Mouse (Mus musculus): ENCODE measurements at regions not wholly inside any gene's neighbourhood (a gene's known extent, or its start where the extent isn't known, plus 50 kb on each side); places are given as distances from the start of the nearest gene placed in this dataset.

- no peak for DNase-seq
These were observed 128.3 kb upstream of the Eya4 start for GRCm38 (mm10) chr10:23478902-23479301.

DNA sequence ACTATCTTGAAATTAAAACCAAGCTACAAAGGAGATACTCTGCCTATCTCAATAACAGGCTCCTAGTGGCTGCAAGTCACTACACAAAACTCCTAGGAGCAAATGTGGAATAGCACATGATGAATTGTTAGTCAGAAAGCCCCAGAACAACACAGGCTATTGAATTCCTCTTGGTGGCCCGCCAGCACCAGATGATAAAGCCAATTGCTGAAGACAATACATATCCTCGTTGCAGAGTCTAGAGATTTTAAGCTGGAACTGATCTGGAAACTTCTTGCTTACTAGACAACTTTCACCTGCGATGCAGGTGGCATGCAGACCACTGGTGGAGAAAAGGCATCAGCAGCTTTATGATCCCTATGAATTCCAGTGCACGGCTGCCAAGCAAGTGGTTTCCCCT is 126.5 kb upstream of the Eya4 start:
- peak in 1 of 2 experiments; percentile 3 for DNase-seq

- peak; percentile 3 to 11 for DNase-seq
These were observed 100.4 kb upstream of the Eya4 start for GRCm38 (mm10) chr10:23450997-23451396.

- no peak for DNase-seq
These were observed 100.0 kb upstream of the Eya4 start for GRCm38 (mm10) chr10:23450647-23450979.

DNA sequence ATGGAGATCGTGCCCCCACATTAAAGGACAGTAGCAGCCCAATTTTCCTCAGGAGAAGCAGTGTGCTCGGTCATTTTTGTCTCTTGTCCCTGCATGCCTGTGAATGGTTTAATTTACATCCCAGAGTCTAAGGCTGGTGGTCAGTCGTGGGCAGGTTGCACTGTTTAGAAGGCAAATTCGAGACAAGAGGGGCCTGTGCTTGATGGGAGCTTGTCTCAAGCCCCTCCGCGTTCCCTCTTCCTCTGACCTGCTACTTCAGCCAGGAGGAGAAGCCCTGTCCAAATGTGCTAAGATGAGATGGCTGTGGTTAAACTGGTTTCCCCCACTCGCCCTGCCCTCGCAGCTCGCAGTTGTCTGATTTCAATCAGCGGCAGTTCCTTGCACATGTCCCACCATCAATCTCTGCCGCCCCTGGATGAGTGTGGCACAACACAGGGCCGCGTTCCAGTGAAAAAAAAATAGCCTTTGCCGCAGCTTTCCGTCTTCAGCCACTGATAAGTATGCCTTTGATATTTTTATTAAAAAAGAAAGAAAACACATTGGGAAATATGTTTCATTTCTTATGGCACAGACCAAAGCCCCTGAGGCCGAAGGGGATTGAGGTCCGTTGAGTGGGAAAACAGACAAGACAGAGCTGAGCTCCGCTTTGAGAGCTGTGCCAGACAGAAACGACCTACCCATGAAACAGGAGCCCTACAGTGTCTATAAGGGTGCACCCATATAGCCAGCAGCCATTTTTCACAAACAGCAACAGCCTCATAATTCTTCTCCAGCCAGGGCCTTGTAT is 99.5 kb upstream of the Eya4 start:
- DNase-seq = peak in 1 of 2 experiments; percentile 6

- DNase-seq = peak in 1 of 2 experiments; percentile 2
These were observed 98.6 kb upstream of the Eya4 start for GRCm38 (mm10) chr10:23448976-23449859.

GRCm38 (mm10) chr10:23430376-23430775 is 79.8 kb upstream of the Eya4 start:
- DNase-seq = peak; percentile 23 to 30

GRCm38 (mm10) chr10:23413794-23414518 is 63.4 kb upstream of the Eya4 start:
- peak; percentile 61 to 76 for DNase-seq

- peak; percentile 63 to 80 for DNase-seq
These were observed 52.9 kb upstream of the Eya4 start for GRCm38 (mm10) chr10:23403351-23403938.
